Mouse (Mus musculus) granulocyte monocyte progenitor cell, adult 5-6 weeks (primary cell): ENCODE data around the gene Lhcgr. TPM values are rescaled to one million over a fixed set of nuclear protein-coding genes. Genes with fewer than 3 reads are reported as not detected.
"Not testable (repeated sequence)": the region's sequence is repeated elsewhere in the genome, so short reads cannot be mapped to it uniquely, and the experiment has no call there.

Source experiments
- ATAC-seq: replicated peaks from 2 replicates; pipeline ENCODE4 v1.8.0; 2016; ENCODE audit warnings: mild to moderate bottlenecking, moderate TSS enrichment, inconsistent platforms; ENCODE audit not compliant: poor library complexity, severe bottlenecking
- total RNA-seq, 2 experiments: library from RNA; stranded (forward) in 1 of 2; stranded (reverse) in 1 of 2; fragments of 200-712, 200-1000 nt in 1 of 2; fragments of >200 nt in 1 of 2; fragmentation: Nextera tagmentation in 1 of 2; gene quantifications; 2 replicates each; pipeline ENCODE4 v1.2.3; 2014 to 2017

Lhcgr gene
- total RNA-seq (2014; fragmentation: Nextera tagmentation) (not detected in 2 replicates), total RNA-seq (2017) (not detected in 2 replicates)

- no peak; the same call in 1 of the 2 replicates for ATAC-seq
Observed at GRCm38 (mm10) chr17:88791440-88792152, at the start of gene Lhcgr. Gene Lhcgr (minus strand): TSS chr17:88791990.

- ATAC-seq = no peak
Observed at GRCm38 (mm10) chr17:88817601-88818000, 25.8 kb upstream of the Lhcgr start.

DNA sequence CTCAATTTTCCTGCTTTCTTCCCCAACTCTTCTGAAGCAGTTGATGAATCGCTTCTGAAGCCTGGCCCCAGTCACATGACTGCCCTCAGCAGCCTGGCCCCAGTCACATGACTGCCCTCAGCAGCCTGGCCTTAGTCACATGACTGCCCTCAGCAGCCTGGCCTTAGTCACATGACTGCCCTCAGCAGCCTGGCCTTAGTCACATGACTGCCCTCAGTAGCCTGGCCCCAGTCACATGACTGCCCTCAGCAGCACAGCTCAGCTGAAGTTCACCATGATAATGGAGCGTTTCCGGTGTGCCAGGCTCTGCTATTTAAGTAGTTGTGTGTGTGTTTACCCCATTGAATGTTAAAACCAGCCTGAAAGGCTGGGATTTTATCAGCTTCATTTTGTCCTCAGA lies 21.2 kb upstream of the Lhcgr start:
- not testable (repeated sequence) for ATAC-seq

- ATAC-seq = no peak
Observed at GRCm38 (mm10) chr17:88810807-88811206, 19.0 kb upstream of the Lhcgr start.

DNA sequence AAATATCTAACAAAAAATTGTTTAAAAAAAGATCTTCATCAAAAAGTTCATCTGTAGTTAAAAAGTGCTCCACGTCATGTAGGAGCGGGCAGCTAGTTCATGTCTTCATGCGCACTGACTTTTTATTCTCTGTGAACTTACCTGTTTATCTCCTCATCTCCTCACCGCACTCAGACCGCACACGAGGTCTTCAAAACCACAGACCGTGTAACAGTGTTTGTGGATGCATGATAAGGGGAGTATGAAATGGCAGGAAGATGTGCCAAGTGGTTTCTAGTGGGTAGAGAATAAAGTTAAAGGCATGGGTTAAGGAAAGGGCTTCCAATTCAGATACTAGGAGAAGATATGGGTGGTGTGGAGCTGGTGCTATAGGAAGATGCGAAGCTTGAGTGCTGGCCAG lies 14.6 kb upstream of the Lhcgr start:
- no peak for ATAC-seq

- no peak for ATAC-seq
Observed at GRCm38 (mm10) chr17:88803441-88803840, 11.7 kb upstream of the Lhcgr start.

- no peak for ATAC-seq
Observed at GRCm38 (mm10) chr17:88790680-88791079, 1.1 kb downstream of the Lhcgr start.

GRCm38 (mm10) chr17:88788392-88788791 lies 3.4 kb downstream of the Lhcgr start:
- no peak for ATAC-seq

DNA sequence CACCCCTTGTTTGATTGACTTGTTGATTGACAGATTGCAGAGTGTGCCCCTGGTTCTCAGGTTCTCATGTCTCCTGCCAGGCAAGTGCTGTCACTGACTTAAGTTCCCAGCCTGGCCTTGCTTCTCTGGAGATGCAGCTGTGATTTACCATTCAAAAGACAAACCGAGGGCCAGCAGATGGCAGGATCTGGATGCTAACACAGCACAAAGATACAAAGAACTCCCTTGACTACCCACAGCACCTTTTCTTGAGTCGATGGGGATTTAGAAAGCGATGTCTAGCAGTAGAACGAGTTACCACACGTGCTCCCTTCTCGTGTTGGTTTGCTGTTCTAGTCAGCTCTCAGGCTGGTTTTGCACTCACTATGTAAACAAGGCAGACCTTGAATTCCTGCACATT lies 4.9 kb downstream of the Lhcgr start:
- ATAC-seq = no peak

- no peak for ATAC-seq
Observed at GRCm38 (mm10) chr17:88786385-88786784, 5.4 kb downstream of the Lhcgr start.

DNA sequence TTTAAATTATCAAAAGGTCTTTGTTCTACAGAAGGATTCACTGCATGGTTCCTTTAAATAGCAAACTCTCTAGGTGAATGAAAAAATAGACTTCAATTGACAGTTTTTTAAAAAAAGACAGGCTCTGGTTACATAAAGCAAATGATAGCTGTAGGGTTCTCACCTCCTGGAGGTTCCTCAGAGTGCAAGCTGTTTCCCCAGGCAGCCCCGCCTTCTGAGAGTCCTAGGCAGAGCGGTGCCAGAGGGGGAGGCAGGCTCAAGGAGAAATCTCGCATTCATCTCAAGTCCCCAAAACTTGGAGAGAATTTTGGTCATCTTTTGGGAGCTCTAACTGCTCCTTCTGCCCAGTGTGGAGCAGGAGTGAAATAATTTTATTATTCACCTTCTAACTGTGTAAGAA lies 12.6 kb downstream of the Lhcgr start:
- no peak for ATAC-seq

GRCm38 (mm10) chr17:88774103-88774526 lies 17.7 kb downstream of the Lhcgr start:
- no peak for ATAC-seq

DNA sequence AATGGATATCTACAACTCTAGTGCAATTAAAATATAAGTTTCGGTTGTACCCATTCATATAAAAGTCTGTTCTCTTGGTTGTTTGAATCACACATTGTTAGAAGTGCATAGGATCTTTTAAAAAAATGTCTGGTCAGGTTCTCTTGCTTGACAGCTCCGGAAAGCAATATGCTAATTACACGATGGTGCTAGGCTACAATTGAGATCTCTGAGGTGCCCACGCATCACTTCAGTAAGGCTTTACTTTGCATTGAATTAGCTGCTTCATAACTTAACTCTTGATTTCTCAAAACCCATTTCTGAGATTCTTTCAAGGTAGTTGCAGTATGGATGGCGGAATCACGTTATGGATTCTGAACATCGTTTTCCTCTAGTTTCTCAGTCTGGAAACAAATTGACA lies 21.7 kb downstream of the Lhcgr start:
- ATAC-seq = no peak

GRCm38 (mm10) chr17:88769283-88769859 lies 22.4 kb downstream of the Lhcgr start:
- no peak for ATAC-seq

- no peak for ATAC-seq
Observed at GRCm38 (mm10) chr17:88766857-88767256, 24.9 kb downstream of the Lhcgr start.

GRCm38 (mm10) chr17:88764136-88764485 lies 27.7 kb downstream of the Lhcgr start:
- no peak for ATAC-seq

DNA sequence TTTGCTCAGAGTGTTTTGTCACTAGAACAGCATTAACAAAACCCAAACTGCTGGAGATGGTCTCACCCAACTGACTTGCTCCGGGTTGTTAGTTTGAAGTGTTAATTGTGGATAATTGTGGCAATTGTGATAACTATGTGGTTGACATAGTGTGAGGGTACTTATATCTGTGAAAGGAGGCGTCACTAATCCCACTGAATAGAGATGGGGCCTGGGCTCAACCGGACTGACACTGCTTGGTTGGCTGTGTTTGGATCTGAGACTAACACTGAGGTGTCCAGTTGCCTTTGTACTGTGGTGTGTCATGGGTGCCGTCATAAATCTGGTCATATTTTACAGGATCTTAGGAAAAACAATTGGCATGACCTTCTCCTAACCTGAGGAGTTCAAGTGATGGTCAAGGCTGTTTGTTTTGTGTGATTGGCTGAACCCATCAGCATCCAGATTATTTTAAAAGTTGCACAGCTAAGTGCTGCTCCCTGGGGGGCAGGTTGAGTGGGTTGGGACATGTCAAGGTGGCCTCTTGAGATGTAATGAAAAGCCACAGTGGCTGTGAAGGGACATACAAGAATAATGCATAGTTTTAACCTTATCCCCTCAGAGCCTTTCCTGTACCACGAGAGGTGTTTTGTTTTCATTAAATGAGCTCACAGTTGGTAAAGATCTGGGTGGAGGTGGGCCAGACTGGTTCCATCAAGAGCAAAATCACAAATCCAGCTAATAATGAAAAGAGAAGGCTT lies 28.2 kb downstream of the Lhcgr start:
- ATAC-seq = no peak

DNA sequence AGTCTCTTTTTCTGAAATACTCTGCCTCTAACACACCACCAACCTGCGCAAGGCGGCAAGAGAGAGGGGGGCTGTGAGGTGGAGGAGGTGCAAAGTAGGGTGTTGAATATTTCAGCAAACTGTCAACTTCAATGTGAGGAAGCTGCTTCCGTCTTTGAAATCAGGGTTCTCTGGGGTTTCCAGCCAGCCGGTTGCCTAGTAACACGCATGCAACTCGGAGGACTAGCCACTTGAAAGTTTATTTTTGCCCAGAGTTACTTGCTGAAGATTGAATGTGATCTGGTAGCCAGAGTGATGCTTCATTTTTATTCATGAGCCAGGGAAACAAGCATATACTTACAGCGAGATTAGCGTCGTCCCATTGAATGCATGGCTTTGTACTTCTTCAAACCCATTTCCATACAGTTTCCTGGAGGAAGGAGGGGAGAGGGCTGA lies 33.8 kb downstream of the Lhcgr start:
- ATAC-seq = no peak

DNA sequence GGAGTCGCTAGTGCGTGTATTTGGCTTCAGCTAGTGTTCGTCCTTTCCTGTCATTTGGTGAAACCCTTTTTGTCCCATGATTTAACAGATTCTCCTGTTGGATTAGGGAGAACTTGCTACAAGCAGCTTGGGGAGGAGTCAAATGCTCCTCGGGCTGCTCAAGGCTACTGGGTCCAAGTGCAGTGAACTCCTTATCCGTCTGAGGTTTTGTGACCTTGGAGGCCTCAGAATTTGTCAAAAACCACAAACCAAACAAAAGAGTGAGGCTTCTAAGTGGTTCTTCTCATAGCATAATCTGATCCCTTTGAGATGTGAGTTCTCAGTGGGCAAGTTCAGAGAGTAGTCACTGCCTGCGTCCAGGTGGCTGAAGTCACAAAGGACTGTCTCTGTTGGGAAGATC lies 36.0 kb downstream of the Lhcgr start:
- no peak for ATAC-seq

DNA sequence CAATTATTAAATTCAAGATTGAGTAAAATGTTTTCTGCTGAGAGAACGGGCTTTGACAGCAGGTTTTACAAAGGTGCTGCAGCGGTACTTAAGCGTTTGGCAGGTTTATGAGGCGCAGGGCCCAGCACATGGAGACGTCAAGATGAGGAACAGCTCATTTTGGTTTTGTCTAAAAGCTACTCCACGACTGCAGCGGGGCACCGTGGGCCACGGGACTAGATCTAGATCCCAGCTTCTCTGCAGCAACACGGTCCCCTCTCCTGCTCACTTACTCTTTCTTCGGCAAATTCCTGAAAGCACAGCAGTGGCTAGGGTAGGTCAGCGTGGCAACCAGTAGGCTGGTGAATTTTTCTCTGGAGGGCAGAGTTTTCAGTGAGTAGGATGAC lies 38.3 kb downstream of the Lhcgr start:
- ATAC-seq = peak; percentile 29

DNA sequence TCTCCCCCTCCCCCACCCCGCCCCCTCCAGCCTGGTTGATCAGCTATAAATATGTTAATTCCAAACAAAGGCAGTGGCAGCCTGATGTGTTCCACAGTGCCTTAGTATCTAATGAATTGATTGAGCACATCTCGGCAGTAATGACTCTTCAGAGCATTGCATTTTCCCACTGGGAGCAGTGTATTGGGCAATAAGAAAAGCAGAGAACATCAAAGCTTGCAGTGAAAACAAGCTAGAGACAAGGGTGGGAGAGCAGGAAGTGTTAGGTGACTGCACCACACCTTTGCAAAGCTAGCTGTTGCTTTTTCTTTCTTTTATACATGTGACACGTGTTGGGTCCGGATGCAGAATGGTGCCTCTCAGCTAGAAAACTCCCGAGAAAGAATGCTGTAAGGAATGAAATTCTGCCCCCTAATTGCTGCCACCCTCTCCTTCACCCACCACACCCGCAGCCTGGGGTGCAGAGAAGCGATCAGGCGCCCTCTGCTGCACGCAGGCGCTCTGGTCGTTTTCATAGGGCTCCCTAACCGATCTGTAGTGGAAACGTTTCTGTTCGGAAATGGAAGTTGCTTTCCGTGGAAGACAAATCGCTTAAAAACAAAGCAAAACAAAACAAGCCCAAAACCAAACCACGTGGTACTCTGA lies 38.8 kb downstream of the Lhcgr start:
- peak; percentile 88 for ATAC-seq
